In the genomic region with DNA sequence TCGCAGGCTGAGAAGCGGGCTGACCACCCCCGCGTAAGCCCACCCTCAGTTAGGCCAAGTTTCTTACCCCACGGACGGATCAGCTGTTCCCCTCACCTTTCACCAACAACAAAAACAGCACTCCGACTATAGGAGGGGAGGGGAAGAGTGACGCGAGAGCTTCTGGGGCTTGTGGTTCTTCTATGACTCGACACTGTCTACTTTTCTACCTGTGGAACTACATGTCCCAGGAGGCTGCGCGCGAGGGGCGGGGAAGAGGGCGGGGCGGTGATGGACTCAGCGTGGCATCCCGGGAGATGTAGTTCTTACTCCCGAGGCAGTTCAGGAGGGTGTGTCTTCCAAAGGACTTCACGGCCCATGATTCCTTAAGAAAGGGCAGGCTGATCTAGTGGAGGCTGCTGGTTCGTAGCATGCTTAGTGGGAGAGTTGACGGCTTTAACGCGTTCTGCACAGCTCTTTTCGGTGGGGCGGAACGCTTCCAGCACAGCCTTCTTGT, we compare ENCODE assay signal across 7 mouse cellular contexts. TPM values are rescaled to one million over a fixed set of nuclear protein-coding genes. Genes with fewer than 3 reads are reported as not detected.
DNase-seq lines count a peak whose midpoint lies in the region; ATAC-seq lines count a peak whose summit lies in the region.

A gene (minus strand): TSS at position 199 of the 496 bp plus-strand sequence.

- no peaks in the 10 kb centered on the region for H3K36me3 ChIP-seq in intestine, embryonic 16.5 days (ENCODE audit: control insufficient read depth, insufficient read depth, low read length)
- H3K36me3 ChIP-seq in midbrain, embryonic 11.5 days (ENCODE audit: control insufficient read depth, insufficient read depth, low read length), result no peaks in the 10 kb centered on the region; the same call in 1 of the 2 replicates

- H3K27ac ChIP-seq in intestine, embryonic 16.5 days (ENCODE audit: low read length), result peak within 1 kb of the TSS; percentile 1; the same call in 1 of the 2 replicates
- no peak within 1 kb of the TSS for H3K27ac ChIP-seq in midbrain, embryonic 11.5 days (ENCODE audit: low read depth, low read length)

- under 1% methylated on average over 27 of the region's 27 CpGs for WGBS in intestine, embryonic 16.5 days
- 2% methylated on average over 27 of the region's 27 CpGs for WGBS in midbrain, embryonic 11.5 days

- H3K27me3 ChIP-seq in intestine, embryonic 16.5 days (replicated peaks; ENCODE audit: control insufficient read depth, insufficient read depth, low read length), result no peaks in the 10 kb centered on the region
- H3K27me3 ChIP-seq in midbrain, embryonic 11.5 days (ENCODE audit: control insufficient read depth, insufficient read depth, low read length), result no peaks in the 10 kb centered on the region

- no peaks in the 10 kb centered on the region for H3K4me1 ChIP-seq in intestine, embryonic 16.5 days (ENCODE audit: control insufficient read depth, insufficient read depth, low read length)
- H3K4me1 ChIP-seq in midbrain, embryonic 11.5 days (ENCODE audit: control insufficient read depth, insufficient read depth, low read length), result peaks cover 2% of the 10 kb centered on the region; the same call in 1 of the 2 replicates

- peak; percentile 99 for ATAC-seq in intestine, embryonic 16.5 days
- ATAC-seq in midbrain, embryonic 11.5 days (ENCODE audit: low FRiP score), result peak; percentile 100

- H3K9ac ChIP-seq in intestine, embryonic 16.5 days (ENCODE audit: low read depth, low read length), result peak within 1 kb of the TSS; percentile 71
- H3K9ac ChIP-seq in midbrain, embryonic 11.5 days (ENCODE audit: low read length), result peak within 1 kb of the TSS; percentile 60

- no peaks in the 10 kb centered on the region for H3K9me3 ChIP-seq in intestine, embryonic 16.5 days (ENCODE audit: control insufficient read depth, low read length)
- H3K9me3 ChIP-seq in midbrain, embryonic 11.5 days (ENCODE audit: control insufficient read depth, low read length), result no peaks in the 10 kb centered on the region

- peak within 1 kb of the TSS; percentile 62 for H3K4me2 ChIP-seq in intestine, embryonic 16.5 days (ENCODE audit: low read depth, low read length)
- peak within 1 kb of the TSS; percentile 56 for H3K4me2 ChIP-seq in midbrain, embryonic 11.5 days

- peak within 1 kb of the TSS; percentile 68 for H3K4me3 ChIP-seq in intestine, embryonic 16.5 days (ENCODE audit: low read length)
- H3K4me3 ChIP-seq in midbrain, embryonic 11.5 days (ENCODE audit: low read depth, low read length), result peak within 1 kb of the TSS; percentile 60

- DNase-seq in adrenal gland, adult 8-10 months, result peak; percentile 95
- peak; percentile 99 for DNase-seq in embryo, embryonic 9.5 days (ENCODE audit: extremely low spot score)
- peak; percentile 90 to 97 for DNase-seq in gastrocnemius, postnatal 4 days (ENCODE audit: low spot score in 2 of 2)
- DNase-seq in left cerebral cortex, postnatal 36 days (ENCODE audit: low spot score in 2 of 2), result peak; percentile 91
- DNase-seq in midbrain, embryonic 11.5 days (ENCODE audit: low spot score, missing footprints), result peak; percentile 100
- peak; percentile 96 for DNase-seq in skeletal muscle tissue, adult 2 months (ENCODE audit: low read depth, low spot score)

- intact Hi-C loops in left cerebral cortex, postnatal 36 days (cut with DNase I), result no loop called here

RNA-seq across cellular contexts. Expression of the gene that starts here (rescaled TPM):
- 100 to 1,000 TPM; 119 to 225 (median 182) TPM for total RNA-seq in adrenal gland, adult 8-10 months (2022)
- 10 to 100 TPM; 60.8 to 67.8 TPM for total RNA-seq in gastrocnemius, postnatal 4 days (2021)
- polyA plus RNA-seq in intestine, embryonic 16.5 days (2015; fragmentation: Nextera tagmentation; extraction: Ambion mirVana), result 26.5 and 27.0 TPM in 2 replicates
- 10 to 100 TPM; 70.8 to 82.0 TPM for total RNA-seq in left cerebral cortex, postnatal 36 days (2021)
- polyA plus RNA-seq in midbrain, embryonic 11.5 days (2014; fragmentation: Nextera tagmentation; extraction: Ambion mirVana), result 27.5 and 28.3 TPM in 2 replicates
